Mouse (Mus musculus): ENCODE measurements at regions not wholly inside any gene's neighbourhood (a gene's known extent, or its start where the extent isn't known, plus 50 kb on each side); places are given as distances from the start of the nearest gene placed in this dataset.
"Not testable (repeated sequence)": the region's sequence is repeated elsewhere in the genome, so short reads cannot be mapped to it uniquely, and the experiment has no call there.

DNA sequence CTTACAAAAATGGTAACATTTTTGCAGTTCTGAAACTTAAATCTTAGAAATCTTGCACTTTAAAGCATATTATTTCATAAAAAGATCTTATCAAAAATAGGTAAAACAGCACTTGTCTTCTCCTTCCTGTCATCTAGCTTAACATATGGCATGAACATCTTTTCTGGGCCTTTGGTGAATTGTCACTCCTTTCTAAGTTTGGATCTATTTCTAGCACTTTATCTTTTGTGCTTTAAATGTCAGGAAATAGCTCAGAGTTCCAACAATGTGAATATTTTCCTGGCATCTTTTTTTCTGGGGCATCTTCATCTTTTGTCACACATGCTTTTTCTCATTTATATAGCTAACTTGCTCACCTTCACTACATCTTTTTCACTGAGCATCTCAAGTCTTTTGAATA is 527.4 kb upstream of the Gm5150 start:
- DNase-seq, result no peak

DNA sequence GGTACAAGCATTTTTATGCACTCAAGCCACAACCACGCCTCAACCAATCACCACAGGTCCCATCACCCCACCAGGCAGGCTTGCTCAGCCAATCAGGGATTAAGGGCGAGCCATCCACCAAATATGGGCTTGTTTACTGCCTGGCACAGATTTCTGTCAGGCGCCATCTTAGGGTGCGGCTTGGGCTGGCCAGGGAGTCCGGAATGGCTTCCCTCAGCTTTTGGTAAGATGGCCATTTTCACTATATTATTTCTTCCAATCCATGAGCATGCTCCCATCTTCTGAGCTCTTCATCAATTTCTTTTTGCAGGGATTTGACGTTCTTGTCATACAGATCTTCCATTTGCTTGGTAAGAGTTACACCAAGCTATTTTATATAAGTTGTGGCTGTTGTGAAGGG is 521.3 kb upstream of the Gm5150 start:
- DNase-seq, result not testable (repeated sequence)

GRCm38 (mm10) chr3:16488431-16488830 is 482.2 kb upstream of the Gm5150 start:
- not testable (repeated sequence) for DNase-seq

- no peak for DNase-seq
Observed at GRCm38 (mm10) chr3:16482750-16483149, 476.5 kb upstream of the Gm5150 start.

GRCm38 (mm10) chr3:16471360-16471759 is 465.1 kb upstream of the Gm5150 start:
- no peak for DNase-seq

- DNase-seq, result peak; percentile 56 to 61
Observed at GRCm38 (mm10) chr3:16466388-16466787, 460.2 kb upstream of the Gm5150 start.

DNA sequence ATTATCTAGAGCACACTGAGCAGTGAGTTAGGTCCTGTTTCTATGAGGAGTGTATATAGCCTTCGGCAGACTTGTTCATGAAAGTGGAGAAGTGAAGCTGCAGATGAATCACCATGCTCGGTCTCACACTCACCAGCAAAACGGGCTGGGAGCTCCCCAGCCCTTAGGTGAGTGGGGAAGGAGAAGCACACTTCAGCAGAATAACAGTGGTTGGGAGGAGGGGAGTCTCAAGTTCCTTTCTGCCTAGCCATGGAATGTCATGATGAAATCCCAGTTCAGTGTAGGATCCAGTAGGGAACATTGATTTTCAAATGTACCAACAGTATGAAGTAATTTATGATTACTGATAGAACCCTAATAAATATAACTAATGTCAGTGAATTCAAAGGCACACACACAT is 459.1 kb upstream of the Gm5150 start:
- no peak for DNase-seq

- DNase-seq, result no peak
Observed at GRCm38 (mm10) chr3:16464301-16464700, 458.1 kb upstream of the Gm5150 start.

GRCm38 (mm10) chr3:16433033-16433432 is 426.8 kb upstream of the Gm5150 start:
- DNase-seq, result no peak

GRCm38 (mm10) chr3:16431819-16432115 is 425.5 kb upstream of the Gm5150 start:
- DNase-seq, result no peak

- DNase-seq, result no peak
Observed at GRCm38 (mm10) chr3:16431082-16431818, 425.0 kb upstream of the Gm5150 start.

All from cerebellum, adult 18-20 months (tissue).